Mouse (Mus musculus) forebrain, embryonic 10.5 days (tissue): ENCODE measurements around the gene B230104I21Rik. TPM values are rescaled to one million over a fixed set of nuclear protein-coding genes. Genes with fewer than 3 reads are reported as not detected.

Experiments used
- DNase-seq: peaks from one replicate; pipeline ENCODE4 v3.0.0-alpha.2; 2017; ENCODE audit warnings: low spot score; ENCODE audit errors: extremely low spot score
- H3K27ac ChIP-seq: fragments of 300-500 bp; sonication (generic); 2 replicates; pipeline ENCODE4 v1.5.1; 2016; ENCODE audit warnings: mild to moderate bottlenecking
- H3K27me3 ChIP-seq: fragments of 300-500 bp; sonication (generic); 2 replicates; pipeline ENCODE4 v1.6.1; 2016; ENCODE audit warnings: mild to moderate bottlenecking; ENCODE audit not compliant: poor library complexity, severe bottlenecking
- H3K36me3 ChIP-seq: fragments of 300-500 bp; sonication (generic); replicated peaks from 2 replicates; pipeline ENCODE4 v1.6.1; 2016; ENCODE audit warnings: mild to moderate bottlenecking, moderate library complexity
- H3K4me1 ChIP-seq: fragments of 300-500 bp; sonication (generic); 2 replicates; pipeline ENCODE4 v1.6.1; 2016
- H3K4me3 ChIP-seq: fragments of 300-500 bp; sonication (generic); 2 replicates; pipeline ENCODE4 v1.5.1; 2016; ENCODE audit warnings: mild to moderate bottlenecking, moderate library complexity
- H3K9me3 ChIP-seq: fragments of 300-500 bp; sonication (generic); 2 replicates; pipeline ENCODE4 v1.6.1; 2016; ENCODE audit warnings: mild to moderate bottlenecking, moderate library complexity
- WGBS: fragments of 180-500 bp; shearing (Covaris S2); methylation state at CpG from one replicate; pipeline ENCODE4 v1.1.7; 2016; 5-methylcytosine and 5-hydroxymethylcytosine counted together
- polyA plus RNA-seq: library from polyadenylated mRNA; unstranded; fragments of >200 nt; fragmentation: Nextera tagmentation; extraction: Ambion mirVana; gene quantifications from 2 replicates; pipeline ENCODE4 v1.2.1, GENCODE M21; 2016

The B230104I21Rik gene
- polyA plus RNA-seq, 1 experiment from 2014 or later, result not detected

DNA sequence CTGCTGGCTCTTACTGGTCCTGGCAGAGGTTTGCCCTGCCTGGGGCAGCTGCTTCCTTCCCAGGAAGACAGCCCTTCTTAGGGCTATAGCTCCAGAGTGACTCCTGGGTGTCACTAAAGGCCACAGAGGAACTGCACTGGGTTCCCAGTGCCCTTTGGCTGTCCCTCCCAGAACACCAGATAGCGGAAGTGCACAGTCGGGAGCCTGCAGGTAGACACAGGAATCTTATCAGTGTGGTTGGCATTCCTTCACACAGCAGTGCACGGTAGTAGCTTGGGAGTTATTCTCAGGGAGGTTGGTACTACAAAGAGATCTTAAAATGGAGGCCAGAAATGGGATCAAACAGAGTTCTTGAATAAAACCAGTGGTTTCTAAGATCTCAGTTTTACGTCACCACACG, 22.4 kb downstream of the B230104I21Rik start:
- no peak for DNase-seq
- peaks cover 35% of the 10 kb centered on the region for H3K4me1 ChIP-seq
- H3K4me3 ChIP-seq, result no peak overlapping the region
- peaks cover 31% of the 10 kb centered on the region for H3K27me3 ChIP-seq
- H3K9me3 ChIP-seq, result no peaks in the 10 kb centered on the region
- H3K36me3 ChIP-seq, result peaks cover 32% of the 10 kb centered on the region
- no peak overlapping the region for H3K27ac ChIP-seq
- 78% methylated on average over 5 of the region's 5 CpGs for WGBS

DNA sequence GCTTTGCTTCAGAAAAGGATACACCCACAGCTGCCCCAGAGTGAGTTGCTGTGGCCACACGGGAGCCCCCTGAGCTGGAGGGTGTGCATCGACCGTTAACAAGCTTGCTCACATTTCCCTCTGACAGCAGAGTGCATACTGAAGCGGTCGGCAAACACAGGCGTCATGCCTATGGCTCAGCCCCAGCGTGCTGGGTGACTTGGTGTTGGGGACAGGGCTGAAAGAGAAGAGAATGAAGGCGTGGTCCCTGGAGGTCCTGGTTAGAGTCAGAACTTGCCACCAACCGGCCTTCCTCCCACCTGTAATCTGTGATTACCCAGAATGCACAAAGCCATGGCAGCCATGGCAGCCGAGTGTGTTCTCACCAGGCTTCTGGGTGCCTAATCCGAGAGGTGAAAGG, 22.9 kb downstream of the B230104I21Rik start:
- 67% methylated on average over 11 of the region's 11 CpGs for WGBS
- peaks cover 35% of the 10 kb centered on the region for H3K4me1 ChIP-seq
- peaks cover 33% of the 10 kb centered on the region for H3K36me3 ChIP-seq
- peaks cover 34% of the 10 kb centered on the region for H3K27me3 ChIP-seq
- H3K27ac ChIP-seq, result peak overlapping the region; percentile 49
- DNase-seq, result no peak
- H3K4me3 ChIP-seq, result no peak overlapping the region
- no peaks in the 10 kb centered on the region for H3K9me3 ChIP-seq

- Histone ChIP-seq H3K4me1 (peaks cover 35% of the 10 kb centered on the region), H3K36me3 (peaks cover 33% of the 10 kb centered on the region), H3K27me3 (peaks cover 44% of the 10 kb centered on the region), H3K27ac (peak overlapping the region; percentile 49), H3K9me3 (no peaks in the 10 kb centered on the region), H3K4me3 (no peak overlapping the region)
- WGBS, result 76% methylated on average over 9 of the region's 9 CpGs
- no peak for DNase-seq
Observed at GRCm38 (mm10) chr4:154359762-154360300, 23.9 kb downstream of the B230104I21Rik start.

- WGBS, result 94% methylated on average over 6 of the region's 7 CpGs
- Histone ChIP-seq H3K27me3 (peaks cover 45% of the 10 kb centered on the region), H3K36me3 (peaks cover 33% of the 10 kb centered on the region), H3K4me1 (peaks cover 37% of the 10 kb centered on the region), H3K27ac (peak overlapping the region; percentile 49; the same call in 1 of the 2 replicates), H3K4me3 (no peak overlapping the region), H3K9me3 (no peaks in the 10 kb centered on the region)
- DNase-seq, result no peak
Observed at GRCm38 (mm10) chr4:154360441-154360840, 24.5 kb downstream of the B230104I21Rik start.

DNA sequence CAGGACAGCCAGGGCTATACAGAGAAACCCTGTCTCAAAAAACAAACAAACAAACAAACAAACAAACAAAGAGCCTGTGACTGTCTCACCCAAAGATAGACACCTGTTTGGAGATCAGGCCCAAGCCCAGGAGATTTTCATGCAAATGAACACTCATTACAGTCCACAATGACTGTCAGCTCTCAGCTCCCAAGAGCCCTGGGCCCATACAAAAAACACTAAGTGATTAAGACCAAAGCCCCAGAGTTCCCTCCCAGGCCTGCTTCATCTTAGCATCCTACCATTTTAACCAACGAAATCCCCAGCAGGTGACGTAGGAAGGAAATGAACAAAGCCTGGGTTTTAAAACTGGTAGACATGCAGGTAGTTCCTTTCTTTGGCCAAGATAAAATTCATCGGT, 24.9 kb downstream of the B230104I21Rik start:
- H3K36me3 ChIP-seq, result peaks cover 35% of the 10 kb centered on the region
- DNase-seq, result no peak
- H3K4me1 ChIP-seq, result peaks cover 41% of the 10 kb centered on the region
- H3K4me3 ChIP-seq, result no peak overlapping the region
- H3K27me3 ChIP-seq, result peaks cover 45% of the 10 kb centered on the region
- no peaks in the 10 kb centered on the region for H3K9me3 ChIP-seq
- 77% methylated on average over 3 of the region's 3 CpGs for WGBS
- H3K27ac ChIP-seq, result no peak overlapping the region

DNA sequence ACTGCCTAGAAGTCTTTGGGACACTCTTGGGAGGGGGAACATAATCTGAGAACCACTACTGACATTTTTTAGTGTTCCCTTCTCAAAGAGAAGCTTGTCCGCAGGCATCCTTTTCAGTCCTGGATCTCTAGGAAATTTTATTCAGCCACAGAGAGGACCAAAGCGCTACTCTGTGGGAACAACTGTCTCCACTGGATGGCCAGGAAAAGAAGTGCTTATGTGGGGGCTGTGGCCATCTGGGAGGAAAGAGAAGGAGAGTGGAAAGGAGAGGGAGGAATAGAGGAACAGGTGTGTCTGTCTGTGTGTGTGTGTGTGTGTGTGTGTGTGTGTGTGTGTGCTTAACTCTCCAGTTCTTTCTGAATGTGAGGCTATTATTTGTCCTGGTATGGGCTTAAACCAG, 28.8 kb downstream of the B230104I21Rik start:
- H3K9me3 ChIP-seq, result no peaks in the 10 kb centered on the region
- H3K27me3 ChIP-seq, result peaks cover 38% of the 10 kb centered on the region
- DNase-seq, result no peak
- peaks cover 37% of the 10 kb centered on the region for H3K4me1 ChIP-seq
- peaks cover 41% of the 10 kb centered on the region for H3K36me3 ChIP-seq
- 89% methylated on average over 2 of the region's 2 CpGs for WGBS
- no peak overlapping the region for H3K4me3 ChIP-seq
- H3K27ac ChIP-seq, result no peak overlapping the region

DNA sequence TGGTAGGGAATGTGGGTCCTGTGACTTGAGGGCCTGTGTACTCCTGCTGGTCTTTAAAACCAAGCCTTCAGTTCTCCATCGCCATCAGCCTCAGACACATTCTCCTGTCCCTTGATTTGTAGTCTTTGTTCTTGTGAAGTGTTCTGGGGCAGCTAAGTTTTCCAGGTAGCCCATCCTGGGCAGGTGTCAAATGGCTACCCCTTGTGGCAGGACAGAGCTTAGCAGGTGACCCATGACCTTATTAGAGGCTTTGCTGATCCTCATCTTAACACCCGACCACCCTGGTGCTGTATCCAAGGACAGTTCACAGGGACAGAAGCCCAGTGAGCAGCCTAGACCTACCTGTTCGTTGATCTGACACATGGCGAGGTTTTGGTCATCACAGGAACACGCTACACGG, 30.9 kb downstream of the B230104I21Rik start:
- peaks cover 41% of the 10 kb centered on the region for H3K36me3 ChIP-seq
- no peak overlapping the region for H3K4me3 ChIP-seq
- H3K27ac ChIP-seq, result no peak overlapping the region
- 87% methylated on average over 6 of the region's 6 CpGs for WGBS
- peaks cover 38% of the 10 kb centered on the region for H3K27me3 ChIP-seq
- H3K9me3 ChIP-seq, result no peaks in the 10 kb centered on the region
- no peak for DNase-seq
- H3K4me1 ChIP-seq, result peaks cover 38% of the 10 kb centered on the region

DNA sequence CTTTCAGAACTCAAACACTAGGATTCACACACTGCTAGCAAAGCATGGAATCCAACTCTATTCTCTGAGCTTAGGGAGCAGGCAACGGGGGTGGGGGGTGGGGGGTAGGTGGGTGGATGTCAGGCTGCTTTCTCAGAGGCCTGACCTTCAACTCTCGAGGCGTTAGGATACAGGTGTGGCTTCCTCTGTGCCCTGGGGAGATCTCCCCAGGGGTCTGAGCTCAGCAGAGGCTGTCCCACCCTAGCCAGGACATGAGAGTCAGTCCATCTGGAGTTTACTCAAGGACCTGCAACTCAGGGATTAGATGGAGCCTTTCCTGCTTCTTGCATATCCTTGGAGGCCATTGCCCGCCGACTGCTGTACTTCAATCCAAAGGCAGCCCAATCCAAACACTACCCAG, 33.2 kb downstream of the B230104I21Rik start:
- peaks cover 32% of the 10 kb centered on the region for H3K36me3 ChIP-seq
- no peak overlapping the region; the same call in 1 of the 2 replicates for H3K27ac ChIP-seq
- no peak overlapping the region for H3K4me3 ChIP-seq
- no peaks in the 10 kb centered on the region for H3K9me3 ChIP-seq
- H3K27me3 ChIP-seq, result peaks cover 25% of the 10 kb centered on the region
- WGBS, result 79% methylated on average over 5 of the region's 5 CpGs
- no peak for DNase-seq
- peaks cover 36% of the 10 kb centered on the region for H3K4me1 ChIP-seq

- Histone ChIP-seq H3K4me3 (no peak overlapping the region), H3K27ac (peak overlapping the region; percentile 12; the same call in 1 of the 2 replicates), H3K4me1 (peaks cover 31% of the 10 kb centered on the region), H3K27me3 (peaks cover 17% of the 10 kb centered on the region), H3K36me3 (peaks cover 14% of the 10 kb centered on the region), H3K9me3 (no peaks in the 10 kb centered on the region)
- 87% methylated on average over 8 of the region's 8 CpGs for WGBS
- DNase-seq, result no peak
Observed at GRCm38 (mm10) chr4:154370841-154371240, 34.9 kb downstream of the B230104I21Rik start.

- Histone ChIP-seq H3K27me3 (peaks cover 15% of the 10 kb centered on the region), H3K9me3 (no peaks in the 10 kb centered on the region), H3K4me1 (peaks cover 22% of the 10 kb centered on the region), H3K4me3 (no peak overlapping the region), H3K27ac (peak overlapping the region; percentile 25; the same call in 1 of the 2 replicates), H3K36me3 (peaks cover 7% of the 10 kb centered on the region)
- WGBS, result 88% methylated on average over 13 of the region's 13 CpGs
- DNase-seq, result no peak
Observed at GRCm38 (mm10) chr4:154371542-154372247, 35.8 kb downstream of the B230104I21Rik start.

DNA sequence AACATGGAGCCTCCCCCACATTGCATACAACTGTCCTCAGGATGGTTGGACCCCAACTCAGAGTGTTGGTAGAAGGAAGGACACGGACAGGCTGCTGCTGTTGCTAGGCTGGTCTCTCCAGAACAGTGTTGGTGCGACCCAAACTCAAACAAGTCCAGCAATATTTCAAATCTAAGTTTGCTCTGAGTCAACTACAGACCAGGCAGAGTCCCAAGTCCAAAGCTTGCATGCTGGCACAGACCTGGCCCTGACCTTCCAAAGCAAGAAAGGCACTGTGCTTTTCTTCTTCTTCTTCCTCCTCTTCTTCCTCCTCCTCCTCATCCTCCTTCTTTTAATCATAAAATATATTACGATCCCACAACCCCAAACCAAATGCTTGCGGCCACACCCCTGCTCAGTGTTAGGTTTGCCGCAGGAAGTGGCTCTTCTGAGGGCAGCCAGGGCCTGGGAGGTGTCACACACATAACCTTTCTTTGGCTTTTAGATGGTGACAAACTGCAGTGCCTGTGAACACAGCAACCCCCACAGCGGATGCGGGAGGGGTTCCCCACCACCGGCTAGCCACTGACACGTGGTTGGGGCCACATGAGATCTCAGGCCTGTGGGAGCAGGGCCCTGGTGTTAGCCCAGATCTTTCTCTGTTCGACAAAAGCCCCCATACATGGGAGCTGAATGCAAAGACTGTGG, 40.2 kb downstream of the B230104I21Rik start:
- Histone ChIP-seq H3K9me3 (no peaks in the 10 kb centered on the region), H3K27ac (no peak overlapping the region), H3K36me3 (peaks cover 10% of the 10 kb centered on the region), H3K4me1 (peaks cover 11% of the 10 kb centered on the region), H3K4me3 (no peak overlapping the region), H3K27me3 (no peaks in the 10 kb centered on the region)
- no peak for DNase-seq
- 90% methylated on average over 10 of the region's 10 CpGs for WGBS

GRCm38 (mm10) chr4:154378876-154379275, 42.9 kb downstream of the B230104I21Rik start:
- 93% methylated on average over 2 of the region's 2 CpGs for WGBS
- Histone ChIP-seq H3K9me3 (no peaks in the 10 kb centered on the region), H3K36me3 (peaks cover 10% of the 10 kb centered on the region), H3K4me3 (no peak overlapping the region), H3K27me3 (no peaks in the 10 kb centered on the region), H3K4me1 (no peaks in the 10 kb centered on the region), H3K27ac (no peak overlapping the region)
- no peak for DNase-seq

DNA sequence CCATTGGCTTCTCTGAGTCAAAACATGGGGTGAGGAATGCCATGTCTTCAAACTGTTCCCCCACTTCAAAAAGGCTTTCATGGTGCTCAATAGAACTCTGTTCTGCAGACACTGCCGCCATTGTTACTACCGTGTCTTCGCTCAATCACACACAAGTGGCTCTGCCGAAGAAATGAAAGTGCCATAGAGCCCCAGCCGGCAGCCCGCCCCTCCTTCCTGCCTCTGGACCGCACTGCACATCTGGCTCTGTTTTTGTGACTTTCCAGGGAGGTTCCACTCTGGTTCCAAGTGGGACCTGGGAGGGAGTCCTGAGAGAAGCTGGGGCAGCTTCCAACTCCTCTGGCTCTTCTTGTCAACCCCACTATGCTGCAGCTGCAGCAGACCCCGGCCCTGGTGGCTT, 49.3 kb downstream of the B230104I21Rik start:
- 76% methylated on average over 8 of the region's 8 CpGs for WGBS
- Histone ChIP-seq H3K4me1 (peaks cover 60% of the 10 kb centered on the region), H3K9me3 (no peaks in the 10 kb centered on the region), H3K27ac (peak overlapping the region; percentile 67; the same call in 1 of the 2 replicates), H3K36me3 (no peaks in the 10 kb centered on the region; the same call in 1 of the 2 replicates), H3K4me3 (no peak overlapping the region), H3K27me3 (no peaks in the 10 kb centered on the region)
- no peak for DNase-seq
